Mouse (Mus musculus) MEL (cell line): ENCODE results near the gene Actr3. TPM values are rescaled to one million over a fixed set of nuclear protein-coding genes. Genes with fewer than 3 reads are reported as not detected.

Experiments used
- DNase-seq: peaks from one replicate; pipeline ENCODE4 v3.0.0; 2011; ENCODE audit warnings: low read depth, low spot score
- H3K27ac ChIP-seq: 2 replicates; pipeline ENCODE4 v1.5.1; 2012; ENCODE audit warnings: low read depth, mild to moderate bottlenecking, control low read depth, low read length, moderate library complexity; ENCODE audit not compliant: control insufficient read depth
- H3K27me3 ChIP-seq, 2 experiments: fragments of 150-350 bp in 1 of 2; sonication (generic) in 1 of 2; 2 replicates each; pipeline ENCODE4 v1.6.1; 2012; ENCODE audit warnings: low read length in 2 of 2, mild to moderate bottlenecking in 2 of 2, improper control_type of control experiment in 1 of 2, moderate library complexity in 1 of 2; ENCODE audit not compliant: insufficient read depth in 2 of 2, control insufficient read depth in 1 of 2
- H3K36me3 ChIP-seq, 2 experiments: 2 replicates each; pipeline ENCODE4 v1.6.1; 2012 to 2014; ENCODE audit warnings: low read length in 2 of 2, improper control_type of control experiment in 1 of 2, inconsistent platforms in 1 of 2, mild to moderate bottlenecking in 1 of 2; ENCODE audit not compliant: insufficient read depth in 2 of 2, control insufficient read depth in 1 of 2
- H3K4me1 ChIP-seq, 2 experiments: fragments of 150-350 bp in 1 of 2; sonication (generic) in 1 of 2; 2 replicates each; pipeline ENCODE4 v1.6.1; 2012; ENCODE audit warnings: low read length in 2 of 2, improper control_type of control experiment in 1 of 2, mild to moderate bottlenecking in 1 of 2; ENCODE audit not compliant: insufficient read depth in 2 of 2, control insufficient read depth in 1 of 2
- H3K4me3 ChIP-seq, 2 experiments: fragments of 150-350 bp in 1 of 2; sonication (generic) in 1 of 2; 2 replicates each; pipeline ENCODE4 v1.5.1; 2012; ENCODE audit warnings: low read depth in 2 of 2, low read length in 2 of 2, mild to moderate bottlenecking in 2 of 2, moderate library complexity in 2 of 2, control low read depth in 1 of 2, improper control_type of control experiment in 1 of 2; ENCODE audit not compliant: control insufficient read depth in 1 of 2, insufficient read depth in 1 of 2
- H3K79me2 ChIP-seq: 2 replicates; pipeline ENCODE4 v1.6.1; 2012; ENCODE audit warnings: mild to moderate bottlenecking, low read length, moderate library complexity; ENCODE audit not compliant: control insufficient read depth, poor library complexity, insufficient read depth
- H3K9ac ChIP-seq: 2 replicates; pipeline ENCODE4 v1.6.1; 2012; ENCODE audit warnings: low read depth, mild to moderate bottlenecking, control low read depth, low read length, moderate library complexity; ENCODE audit not compliant: control insufficient read depth, poor library complexity, severe bottlenecking
- H3K9me3 ChIP-seq: fragments of 150-350 bp; sonication (generic); replicated peaks from 2 replicates; pipeline ENCODE4 v1.6.1; 2012; ENCODE audit warnings: mild to moderate bottlenecking, low read length, improper control_type of control experiment, moderate library complexity; ENCODE audit not compliant: insufficient read depth
- BHLHE40 ChIP-seq: IDR thresholded peaks from 2 replicates; pipeline ENCODE4 v1.6.1; 2012; ENCODE audit warnings: low read depth, mild to moderate bottlenecking, inconsistent platforms, low read length, improper control_type of control experiment, borderline replicate concordance
- CHD1 ChIP-seq: IDR thresholded peaks from 2 replicates; pipeline ENCODE4 v1.6.1; 2012; ENCODE audit warnings: low read depth, mild to moderate bottlenecking, inconsistent platforms, low read length, improper control_type of control experiment
- CHD2 ChIP-seq: IDR thresholded peaks from 2 replicates; pipeline ENCODE4 v1.6.1; 2011; ENCODE audit warnings: low read length, improper control_type of control experiment
- EP300 ChIP-seq, 2 experiments: IDR thresholded peaks; 2 replicates each; pipeline ENCODE4 v1.6.1; 2011; ENCODE audit warnings: improper control_type of control experiment in 2 of 2, low read length in 2 of 2, low read depth in 1 of 2, mild to moderate bottlenecking in 1 of 2
- GABPA ChIP-seq: IDR thresholded peaks from 2 replicates; pipeline ENCODE4 v1.6.1; 2012; ENCODE audit warnings: low read depth, mild to moderate bottlenecking, inconsistent platforms, low read length, improper control_type of control experiment, moderate library complexity
- GATA1 ChIP-seq: IDR thresholded peaks from 2 replicates; pipeline ENCODE4 v1.6.1; 2011; ENCODE audit warnings: low read depth, low read length, improper control_type of control experiment
- JUND ChIP-seq: IDR thresholded peaks from 2 replicates; pipeline ENCODE4 v1.6.1; 2011; ENCODE audit warnings: low read depth, mild to moderate bottlenecking, improper control_type of control experiment, low read length
- KAT2A ChIP-seq: conservative IDR thresholded peaks from 2 replicates; pipeline ENCODE4 v1.6.1; 2012; ENCODE audit warnings: low read depth, low read length, improper control_type of control experiment, inconsistent platforms
- MAFK ChIP-seq: IDR thresholded peaks from 2 replicates; pipeline ENCODE4 v1.6.1; 2011; ENCODE audit warnings: low read depth, mild to moderate bottlenecking, low read length, improper control_type of control experiment, borderline replicate concordance
- MAX ChIP-seq: IDR thresholded peaks from 2 replicates; pipeline ENCODE4 v1.6.1; 2011; ENCODE audit warnings: low read length, improper control_type of control experiment
- MEF2A ChIP-seq: IDR thresholded peaks from 2 replicates; pipeline ENCODE4 v1.6.1; 2014; ENCODE audit warnings: low read depth, mild to moderate bottlenecking, inconsistent platforms, low read length, improper control_type of control experiment; ENCODE audit not compliant: poor library complexity, insufficient replicate concordance, severe bottlenecking; ENCODE audit errors: extremely low read depth
- MXI1 ChIP-seq: IDR thresholded peaks from 2 replicates; pipeline ENCODE4 v1.6.1; 2011; ENCODE audit warnings: mild to moderate bottlenecking, low read depth, low read length, improper control_type of control experiment
- NRF1 ChIP-seq: IDR thresholded peaks from 2 replicates; pipeline ENCODE4 v1.6.1; 2014; ENCODE audit warnings: low read depth, mild to moderate bottlenecking, inconsistent platforms, low read length, improper control_type of control experiment, moderate library complexity; ENCODE audit not compliant: poor library complexity, insufficient read depth, severe bottlenecking
- POLR2A ChIP-seq, 2 experiments: IDR thresholded peaks; 2 replicates each; pipeline ENCODE4 v1.6.1; 2011 to 2012; ENCODE audit warnings: low read length in 2 of 2, mild to moderate bottlenecking in 2 of 2, control low read depth in 1 of 2, improper control_type of control experiment in 1 of 2, low read depth in 1 of 2, moderate library complexity in 1 of 2; ENCODE audit not compliant: control insufficient read depth in 1 of 2, insufficient read depth in 1 of 2, poor library complexity in 1 of 2
- POLR2AphosphoS5 ChIP-seq: IDR thresholded peaks from 2 replicates; pipeline ENCODE4 v1.6.1; 2012; ENCODE audit warnings: low read depth, borderline replicate concordance, mild to moderate bottlenecking, inconsistent platforms, low read length, moderate library complexity, mixed read lengths
- RAD21 ChIP-seq: IDR thresholded peaks from 2 replicates; pipeline ENCODE4 v1.6.1; 2011; ENCODE audit warnings: mild to moderate bottlenecking, low read depth, low read length, improper control_type of control experiment
- SIN3A ChIP-seq: IDR thresholded peaks from 2 replicates; pipeline ENCODE4 v1.6.1; 2012; ENCODE audit warnings: low read length, improper control_type of control experiment, inconsistent platforms
- SMC3 ChIP-seq: IDR thresholded peaks from 2 replicates; pipeline ENCODE4 v1.6.1; 2011; ENCODE audit warnings: low read depth, low read length, improper control_type of control experiment
- TBP ChIP-seq: IDR thresholded peaks from 2 replicates; pipeline ENCODE4 v1.8.0; 2011; ENCODE audit warnings: low read depth, low read length, improper control_type of control experiment
- TCF12 ChIP-seq: IDR thresholded peaks from 2 replicates; pipeline ENCODE4 v1.6.1; 2014; ENCODE audit warnings: low read depth, mild to moderate bottlenecking, inconsistent platforms, low read length, improper control_type of control experiment, moderate library complexity
- UBTF ChIP-seq: IDR thresholded peaks from 2 replicates; pipeline ENCODE4 v1.6.1; 2012; ENCODE audit warnings: low read depth, mild to moderate bottlenecking, inconsistent platforms, low read length, improper control_type of control experiment, moderate library complexity, borderline replicate concordance; ENCODE audit not compliant: insufficient read depth
- USF2 ChIP-seq, 2 experiments: IDR thresholded peaks; 2 replicates each; pipeline ENCODE4 v1.6.1; 2011 to 2012; ENCODE audit warnings: improper control_type of control experiment in 2 of 2, low read length in 2 of 2, borderline replicate concordance in 1 of 2, inconsistent platforms in 1 of 2, low read depth in 1 of 2, mild to moderate bottlenecking in 1 of 2; ENCODE audit not compliant: insufficient read depth in 1 of 2
- ZNF384 ChIP-seq: IDR thresholded peaks from 2 replicates; pipeline ENCODE4 v1.6.1; 2012; ENCODE audit warnings: low read depth, mild to moderate bottlenecking, inconsistent platforms, low read length, improper control_type of control experiment
- polyA plus RNA-seq, 2 experiments: library from polyadenylated mRNA; stranded (reverse) in 1 of 2; unstranded in 1 of 2; fragments of >175 nt in 1 of 2; fragments of >200 nt in 1 of 2; gene quantifications; 2 replicates each; pipeline versions ENCODE4 v1.2.1 to v1.2.4; 2012; ENCODE audit warnings: low replicate concordance in 2 of 2, low read depth in 1 of 2; ENCODE audit not compliant: insufficient read length in 2 of 2, insufficient read depth in 1 of 2, missing spikeins in 1 of 2
- total RNA-seq: library from RNA; depleted of rRNA; stranded (reverse); fragments of 300-350 nt; gene quantifications from 2 replicates; pipeline ENCODE4 v1.2.3, GENCODE M21; 2012

The Actr3 gene
- total and polyA plus RNA-seq, 3 experiments: 154 to 211 TPM; not detected in 1

GRCm38 (mm10) chr1:125350843-125351242, 84.7 kb downstream of the Actr3 start:
- Histone ChIP-seq H3K9me3 (no peaks in the 10 kb centered on the region), H3K79me2 (no peaks in the 10 kb centered on the region), H3K9ac (no peak overlapping the region), H3K36me3 (no peaks in the 10 kb centered on the region), H3K27me3 (no peaks in the 10 kb centered on the region), H3K4me1 (no peaks in the 10 kb centered on the region), H3K27ac (no peak overlapping the region), H3K4me3 (no peak overlapping the region)
- DNase-seq: no peak
- TF ChIP-seq MXI1 (no peak), RAD21 (no peak), CHD1 (no peak), TBP (no peak), EP300 (IDR thresholded peaks at IDR 0.05; ENCODE audit: low read depth in 1 of 2, low read length in 2 of 2) (no peak), MAX (no peak), JUND (no peak), KAT2A (no peak), TCF12 (no peak), POLR2A (IDR thresholded peaks at IDR 0.05; ENCODE audit: control insufficient read depth in 1 of 2, insufficient read depth in 1 of 2, low read depth in 1 of 2, low read length in 2 of 2, poor library complexity in 1 of 2) (no peak), MAFK (no peak), USF2 (IDR thresholded peaks at IDR 0.05; ENCODE audit: borderline replicate concordance in 1 of 2, insufficient read depth in 1 of 2, low read depth in 1 of 2, low read length in 2 of 2) (no peak)

- Histone ChIP-seq H3K27ac (no peak overlapping the region), H3K4me3 (no peak overlapping the region), H3K4me1 (no peaks in the 10 kb centered on the region), H3K27me3 (no peaks in the 10 kb centered on the region), H3K9ac (no peak overlapping the region), H3K36me3 (no peaks in the 10 kb centered on the region), H3K9me3 (no peaks in the 10 kb centered on the region), H3K79me2 (no peaks in the 10 kb centered on the region)
- DNase-seq: no peak
- TF ChIP-seq NRF1 (no peak), SMC3 (no peak), MAX (no peak), MXI1 (no peak), MAFK (no peak), GATA1 (no peak), MEF2A (no peak), EP300 (IDR thresholded peaks at IDR 0.05; ENCODE audit: low read depth in 1 of 2, low read length in 2 of 2) (no peak), SIN3A (no peak), CHD2 (no peak), POLR2A (IDR thresholded peaks at IDR 0.05; ENCODE audit: control insufficient read depth in 1 of 2, insufficient read depth in 1 of 2, low read depth in 1 of 2, low read length in 2 of 2, poor library complexity in 1 of 2) (no peak), GABPA (no peak), ZNF384 (no peak), KAT2A (no peak), UBTF (no peak), RAD21 (no peak), POLR2AphosphoS5 (no peak), BHLHE40 (no peak)
Observed at GRCm38 (mm10) chr1:125345854-125346253, 89.7 kb downstream of the Actr3 start.
